Mouse (Mus musculus): ENCODE data around the gene Cdon.

The Cdon gene

GRCm38 (mm10) chr9:35494937-35495336 lies 74.0 kb downstream of the Cdon start:
- no peak for DNase-seq (ENCODE audit: low spot score)

GRCm38 (mm10) chr9:35495471-35495870 lies 74.5 kb downstream of the Cdon start:
- DNase-seq (ENCODE audit: low spot score), result no peak

- no peak for DNase-seq (ENCODE audit: low spot score)
Observed at GRCm38 (mm10) chr9:35499946-35500345, 79.0 kb downstream of the Cdon start.

- DNase-seq (ENCODE audit: low spot score), result no peak
Observed at GRCm38 (mm10) chr9:35502361-35503000, 81.6 kb downstream of the Cdon start.

GRCm38 (mm10) chr9:35508234-35508633 lies 87.3 kb downstream of the Cdon start:
- DNase-seq (ENCODE audit: low spot score), result peak; percentile 33

GRCm38 (mm10) chr9:35513900-35514299 lies 93.0 kb downstream of the Cdon start:
- DNase-seq (ENCODE audit: low spot score), result no peak

GRCm38 (mm10) chr9:35516182-35516581 lies 95.3 kb downstream of the Cdon start:
- no peak for DNase-seq (ENCODE audit: low spot score)

GRCm38 (mm10) chr9:35516711-35517110 lies 95.8 kb downstream of the Cdon start:
- DNase-seq (ENCODE audit: low spot score), result no peak

GRCm38 (mm10) chr9:35518169-35518568 lies 97.2 kb downstream of the Cdon start, which contains the start of gene Gm1113:
TSS of gene Gm1113 (minus strand) at chr9:35518269.
- DNase-seq (ENCODE audit: low spot score), result no peak

GRCm38 (mm10) chr9:35520631-35521348 lies 99.9 kb downstream of the Cdon start:
- DNase-seq (ENCODE audit: low spot score), result no peak

- DNase-seq (ENCODE audit: low spot score), result no peak
Observed at GRCm38 (mm10) chr9:35522241-35522640, 101.3 kb downstream of the Cdon start.

GRCm38 (mm10) chr9:35522821-35523515 lies 102.0 kb downstream of the Cdon start:
- no peak for DNase-seq (ENCODE audit: low spot score)

- peak; percentile 37 for DNase-seq (ENCODE audit: low spot score)
Observed at GRCm38 (mm10) chr9:35523541-35523940, 102.6 kb downstream of the Cdon start.

- DNase-seq (ENCODE audit: low spot score), result peak; percentile 62
Observed at GRCm38 (mm10) chr9:35523941-35524411, 103.0 kb downstream of the Cdon start.

GRCm38 (mm10) chr9:35529141-35529540 lies 108.2 kb downstream of the Cdon start:
- no peak for DNase-seq (ENCODE audit: low spot score)

- no peak for DNase-seq (ENCODE audit: low spot score)
Observed at GRCm38 (mm10) chr9:35529796-35530195, 108.9 kb downstream of the Cdon start.

- DNase-seq (ENCODE audit: low spot score), result no peak
Observed at GRCm38 (mm10) chr9:35533266-35533665, 112.3 kb downstream of the Cdon start.

- no peak for DNase-seq (ENCODE audit: low spot score)
Observed at GRCm38 (mm10) chr9:35535110-35535509, 114.2 kb downstream of the Cdon start.

- no peak for DNase-seq (ENCODE audit: low spot score)
Observed at GRCm38 (mm10) chr9:35535876-35536275, 114.9 kb downstream of the Cdon start.

- DNase-seq (ENCODE audit: low spot score), result no peak
Observed at GRCm38 (mm10) chr9:35539001-35539750, 118.2 kb downstream of the Cdon start.

- DNase-seq (ENCODE audit: low spot score), result no peak
Observed at GRCm38 (mm10) chr9:35541024-35541423, 120.1 kb downstream of the Cdon start.

- peak; percentile 72 for DNase-seq (ENCODE audit: low spot score)
Observed at GRCm38 (mm10) chr9:35541488-35541887, 120.6 kb downstream of the Cdon start.
